Mouse (Mus musculus): Measurements from ENCODE around the gene Ikzf5. TPM values are rescaled to one million over a fixed set of nuclear protein-coding genes. Genes with fewer than 3 reads are reported as not detected.
"Not testable (repeated sequence)": the region's sequence is repeated elsewhere in the genome, so short reads cannot be mapped to it uniquely, and the experiment has no call there.

The Ikzf5 gene
- polyA plus RNA-seq, 1 experiment from 2014 or later = 22.4 TPM

GRCm38 (mm10) chr7:131409321-131409987 lies 867 bp downstream of the Ikzf5 start:
- peak overlapping the region; percentile 80 for H3K4me2 ChIP-seq (replicated peaks)
- peak; percentile 22; the same call in 1 of the 2 replicates for ATAC-seq (ENCODE audit: low FRiP score, low read depth)
- no peaks in the 10 kb centered on the region for H3K36me3 ChIP-seq
- WGBS = 5% methylated on average over 16 of the region's 16 CpGs
- H3K27ac ChIP-seq = no peak overlapping the region
- no peaks in the 10 kb centered on the region for H3K27me3 ChIP-seq (replicated peaks)
- no peaks in the 10 kb centered on the region for H3K9me3 ChIP-seq
- peak overlapping the region; percentile 89 for H3K9ac ChIP-seq
- peaks cover 20% of the 10 kb centered on the region for H3K4me1 ChIP-seq
- H3K4me3 ChIP-seq = peak overlapping the region; percentile 94

- not testable (repeated sequence) for H3K27ac ChIP-seq; H3K9me3 ChIP-seq; H3K4me1 ChIP-seq; ATAC-seq (ENCODE audit: low FRiP score, low read depth); H3K27me3 ChIP-seq (replicated peaks); H3K9ac ChIP-seq; H3K4me3 ChIP-seq; H3K4me2 ChIP-seq (replicated peaks)
- 92% methylated on average over 7 of the region's 7 CpGs for WGBS
- peaks cover 30% of the 10 kb centered on the region for H3K36me3 ChIP-seq
Measured at GRCm38 (mm10) chr7:131391761-131392160, 18.6 kb downstream of the Ikzf5 start.

- Histone ChIP-seq H3K4me1 (no peaks in the 10 kb centered on the region), H3K36me3 (peaks cover 6% of the 10 kb centered on the region; the same call in 1 of the 2 replicates), H3K9ac (peak overlapping the region; percentile 91; the same call in 1 of the 2 replicates), H3K27ac (no peak overlapping the region), H3K9me3 (no peaks in the 10 kb centered on the region), H3K27me3 (replicated peaks) (no peaks in the 10 kb centered on the region), H3K4me2 (replicated peaks) (peak overlapping the region; percentile 83), H3K4me3 (peak overlapping the region; percentile 69)
- WGBS = 68% methylated on average over 9 of the region's 9 CpGs
- no peak for ATAC-seq (ENCODE audit: low FRiP score, low read depth)
Measured at GRCm38 (mm10) chr7:131371880-131372651, 38.3 kb downstream of the Ikzf5 start.

GRCm38 (mm10) chr7:131371470-131371860 lies 38.9 kb downstream of the Ikzf5 start:
- no peaks in the 10 kb centered on the region for H3K27me3 ChIP-seq (replicated peaks)
- no peaks in the 10 kb centered on the region for H3K9me3 ChIP-seq
- WGBS = 11% methylated on average over 9 of the region's 9 CpGs
- peak overlapping the region; percentile 77; the same call in 1 of the 2 replicates for H3K27ac ChIP-seq
- peaks cover 6% of the 10 kb centered on the region; the same call in 1 of the 2 replicates for H3K36me3 ChIP-seq
- peak overlapping the region; percentile 83 for H3K4me2 ChIP-seq (replicated peaks)
- peak overlapping the region; percentile 91 for H3K9ac ChIP-seq
- no peaks in the 10 kb centered on the region for H3K4me1 ChIP-seq
- no peak; the same call in 1 of the 2 replicates for ATAC-seq (ENCODE audit: low FRiP score, low read depth)
- peak overlapping the region; percentile 69 for H3K4me3 ChIP-seq

GRCm38 (mm10) chr7:131370648-131371469 lies 39.5 kb downstream of the Ikzf5 start, which contains the start of gene Pstk:
TSS of gene Pstk (plus strand) at chr7:131371141.
- H3K27me3 ChIP-seq (replicated peaks) = no peaks in the 10 kb centered on the region
- H3K4me3 ChIP-seq = peak within 1 kb of the TSS; percentile 69
- H3K27ac ChIP-seq = peak within 1 kb of the TSS; percentile 77
- no peaks in the 10 kb centered on the region for H3K4me1 ChIP-seq
- peak within 1 kb of the TSS; percentile 91 for H3K9ac ChIP-seq
- 5% methylated on average over 47 of the region's 47 CpGs for WGBS
- H3K4me2 ChIP-seq (replicated peaks) = peak within 1 kb of the TSS; percentile 83
- H3K9me3 ChIP-seq = no peaks in the 10 kb centered on the region
- H3K36me3 ChIP-seq = peaks cover 6% of the 10 kb centered on the region; the same call in 1 of the 2 replicates
- peak; percentile 96 for ATAC-seq (ENCODE audit: low FRiP score, low read depth)

- H3K4me1 ChIP-seq = peaks cover 15% of the 10 kb centered on the region
- H3K4me2 ChIP-seq (replicated peaks) = no peak overlapping the region
- peaks cover 2% of the 10 kb centered on the region; the same call in 1 of the 2 replicates for H3K36me3 ChIP-seq
- H3K27me3 ChIP-seq (replicated peaks) = no peaks in the 10 kb centered on the region
- H3K9ac ChIP-seq = no peak overlapping the region
- H3K9me3 ChIP-seq = no peaks in the 10 kb centered on the region
- 92% methylated on average over 8 of the region's 8 CpGs for WGBS
- no peak overlapping the region for H3K4me3 ChIP-seq
- no peak for ATAC-seq (ENCODE audit: low FRiP score, low read depth)
- no peak overlapping the region for H3K27ac ChIP-seq
Measured at GRCm38 (mm10) chr7:131364131-131364530, 46.2 kb downstream of the Ikzf5 start.

GRCm38 (mm10) chr7:131362615-131363300 lies 47.6 kb downstream of the Ikzf5 start, which contains the start of gene 2310057M21Rik:
TSS of gene 2310057M21Rik (minus strand) at chr7:131362759.
- H3K9ac ChIP-seq = peak within 1 kb of the TSS; percentile 87
- peak within 1 kb of the TSS; percentile 88 for H3K4me2 ChIP-seq (replicated peaks)
- under 1% methylated on average over 55 of the region's 55 CpGs for WGBS
- H3K9me3 ChIP-seq = no peaks in the 10 kb centered on the region
- peak; percentile 98 for ATAC-seq (ENCODE audit: low FRiP score, low read depth)
- peaks cover 15% of the 10 kb centered on the region for H3K4me1 ChIP-seq
- H3K4me3 ChIP-seq = peak within 1 kb of the TSS; percentile 82
- H3K36me3 ChIP-seq = peaks cover 14% of the 10 kb centered on the region
- peak within 1 kb of the TSS; percentile 74 for H3K27ac ChIP-seq
- no peaks in the 10 kb centered on the region for H3K27me3 ChIP-seq (replicated peaks)

GRCm38 (mm10) chr7:131362269-131362614 lies 48.1 kb downstream of the Ikzf5 start:
- WGBS = 1% methylated on average over 35 of the region's 35 CpGs
- H3K9me3 ChIP-seq = no peaks in the 10 kb centered on the region
- peak overlapping the region; percentile 87 for H3K9ac ChIP-seq
- H3K4me1 ChIP-seq = peaks cover 15% of the 10 kb centered on the region
- no peaks in the 10 kb centered on the region for H3K27me3 ChIP-seq (replicated peaks)
- ATAC-seq (ENCODE audit: low FRiP score, low read depth) = peak; percentile 88
- peak overlapping the region; percentile 88 for H3K4me2 ChIP-seq (replicated peaks)
- H3K36me3 ChIP-seq = peaks cover 18% of the 10 kb centered on the region
- H3K27ac ChIP-seq = peak overlapping the region; percentile 74
- peak overlapping the region; percentile 82 for H3K4me3 ChIP-seq

GRCm38 (mm10) chr7:131356105-131356504 lies 54.2 kb downstream of the Ikzf5 start:
- Histone ChIP-seq H3K27me3 (replicated peaks) (no peaks in the 10 kb centered on the region), H3K9me3 (no peaks in the 10 kb centered on the region), H3K9ac (no peak overlapping the region), H3K4me3 (no peak overlapping the region), H3K4me1 (peaks cover 3% of the 10 kb centered on the region), H3K36me3 (peaks cover 48% of the 10 kb centered on the region), H3K4me2 (replicated peaks) (no peak overlapping the region), H3K27ac (no peak overlapping the region)
- WGBS = 96% methylated on average over 13 of the region's 13 CpGs
- ATAC-seq (ENCODE audit: low FRiP score, low read depth) = no peak

GRCm38 (mm10) chr7:131345856-131346541 lies 64.3 kb downstream of the Ikzf5 start:
- no peaks in the 10 kb centered on the region for H3K9me3 ChIP-seq
- peaks cover 50% of the 10 kb centered on the region for H3K36me3 ChIP-seq
- no peak overlapping the region for H3K4me2 ChIP-seq (replicated peaks)
- H3K9ac ChIP-seq = no peak overlapping the region
- H3K4me3 ChIP-seq = no peak overlapping the region
- no peaks in the 10 kb centered on the region for H3K4me1 ChIP-seq
- no peak overlapping the region for H3K27ac ChIP-seq
- H3K27me3 ChIP-seq (replicated peaks) = no peaks in the 10 kb centered on the region
- WGBS = 63% methylated on average over 7 of the region's 7 CpGs
- no peak for ATAC-seq (ENCODE audit: low FRiP score, low read depth)

Measured in neural tube, embryonic 12.5 days (tissue).